Mouse (Mus musculus): ENCODE data around the gene Pparg.

DNA sequence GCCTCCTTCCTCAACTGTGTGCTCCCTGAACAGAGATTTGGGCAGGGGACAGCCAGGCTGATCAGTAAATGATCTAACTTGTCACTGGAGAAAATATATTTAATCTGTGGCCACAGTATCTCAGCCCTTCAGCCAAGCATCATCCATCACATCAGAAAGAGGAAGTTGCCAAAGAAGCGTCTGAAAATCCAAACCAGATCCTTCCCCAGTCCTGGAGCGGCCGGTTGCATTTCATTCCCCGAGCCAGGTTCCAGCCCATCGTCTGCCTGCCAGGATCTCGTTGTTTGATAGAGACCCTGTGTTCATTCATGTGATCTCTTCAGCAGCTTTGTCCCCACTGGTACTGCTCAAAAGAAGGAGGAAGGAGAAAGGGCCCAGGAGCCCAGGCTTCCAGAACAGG is 124.9 kb downstream of the Pparg start:
- no peak for TF ChIP-seq CTCF (IDR thresholded peaks at IDR 0.05; ENCODE audit: low read depth)
- TF ChIP-seq EP300 (IDR thresholded peaks at IDR 0.05; ENCODE audit: low read depth), result no peak
